Mouse (Mus musculus) bone marrow, adult 2 months (tissue): ENCODE measurements around the gene Lama4.

Experiments
- CTCF ChIP-seq: fragments of 200-500 bp; IDR thresholded peaks from 2 replicates; pipeline ENCODE4 v1.5.1; 2011; ENCODE audit warnings: low read length, control low read depth; ENCODE audit not compliant: control insufficient read depth, insufficient read depth
- POLR2A ChIP-seq: fragments of 200-500 bp; IDR thresholded peaks from 2 replicates; pipeline ENCODE4 v1.6.1; 2011; ENCODE audit warnings: low read depth, mild to moderate bottlenecking, control low read depth, low read length, borderline replicate concordance; ENCODE audit not compliant: control insufficient read depth

DNA sequence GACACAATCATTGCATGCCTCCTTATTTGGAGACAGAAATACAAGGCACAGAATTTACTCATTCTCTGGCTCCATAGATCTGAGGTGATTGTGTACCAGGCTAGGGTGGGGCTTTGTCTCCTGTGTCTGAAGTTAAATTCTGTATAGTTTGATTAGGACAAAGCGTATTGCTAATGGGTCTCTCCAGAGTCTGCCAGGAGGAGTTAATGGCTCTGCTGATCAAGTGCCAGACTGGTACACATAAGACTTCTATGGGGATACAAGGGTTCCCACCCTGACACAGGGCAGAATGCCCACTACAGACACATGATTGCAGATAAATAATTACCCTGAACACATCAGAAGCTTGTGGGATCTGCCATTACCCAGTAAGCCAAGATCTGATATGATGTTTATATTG is 53.3 kb downstream of the Lama4 start:
- TF ChIP-seq CTCF = no peak
- TF ChIP-seq POLR2A = no peak
